Mouse (Mus musculus) kidney, embryonic 14.5 days (tissue): ENCODE results near the gene Mettl8. TPM values are rescaled to one million over a fixed set of nuclear protein-coding genes. Genes with fewer than 3 reads are reported as not detected.
A peak's percentile ranks its signal among the peaks of the same experiment; 100 is the strongest.

Experiments
- ATAC-seq: fragments of 200-750 bp; cut with Nextera tagmentation; 2 replicates; pipeline ENCODE4 v1.8.0; 2017; ENCODE audit warnings: moderate number of reproducible peaks, mild to moderate bottlenecking, moderate TSS enrichment, moderate library complexity; ENCODE audit not compliant: low FRiP score, low TSS enrichment
- H3K27ac ChIP-seq: fragments of 300-500 bp; sonication (generic); 2 replicates; pipeline ENCODE4 v1.5.1; 2014; ENCODE audit warnings: low read depth, mild to moderate bottlenecking, low read length, moderate library complexity, mixed read lengths
- H3K27me3 ChIP-seq: fragments of 300-500 bp; sonication (generic); 2 replicates; pipeline ENCODE4 v1.6.1; 2014; ENCODE audit warnings: mild to moderate bottlenecking, low read length; ENCODE audit not compliant: control insufficient read depth, insufficient read depth
- H3K36me3 ChIP-seq: fragments of 300-500 bp; sonication (generic); 2 replicates; pipeline ENCODE4 v1.6.1; 2014; ENCODE audit warnings: low read length, mixed read lengths; ENCODE audit not compliant: control insufficient read depth, insufficient read depth
- H3K4me1 ChIP-seq: fragments of 300-500 bp; sonication (generic); 2 replicates; pipeline ENCODE4 v1.6.1; 2014; ENCODE audit warnings: low read length, mixed read lengths; ENCODE audit not compliant: control insufficient read depth, insufficient read depth
- H3K4me2 ChIP-seq: fragments of 300-500 bp; sonication (generic); replicated peaks from 2 replicates; pipeline ENCODE4 v1.6.1; 2014; ENCODE audit warnings: low read depth, mild to moderate bottlenecking, low read length
- H3K4me3 ChIP-seq: fragments of 300-500 bp; sonication (generic); 2 replicates; pipeline ENCODE4 v1.5.1; 2014; ENCODE audit warnings: mild to moderate bottlenecking, low read length
- H3K9ac ChIP-seq: fragments of 300-500 bp; sonication (generic); 2 replicates; pipeline ENCODE4 v1.6.1; 2014; ENCODE audit warnings: low read depth, mild to moderate bottlenecking, low read length, moderate library complexity
- H3K9me3 ChIP-seq: fragments of 300-500 bp; sonication (generic); 2 replicates; pipeline ENCODE4 v1.6.1; 2016; ENCODE audit warnings: low read length; ENCODE audit not compliant: control insufficient read depth
- WGBS: fragments of 180-500 bp; shearing (Covaris S2); extraction: QIAGEN DNeasy Blood & Tissue Kit; methylation state at CpG from one replicate; pipeline ENCODE4 v1.1.7; 2014; 5-methylcytosine and 5-hydroxymethylcytosine counted together
- polyA plus RNA-seq: library from polyadenylated mRNA; unstranded; fragments of >200 nt; fragmentation: Nextera tagmentation; extraction: Ambion mirVana; gene quantifications from 2 replicates; pipeline ENCODE4 v1.2.1, GENCODE M21; 2014

The Mettl8 gene
- polyA plus RNA-seq, 1 experiment from 2014 or later = 22.2 TPM

DNA sequence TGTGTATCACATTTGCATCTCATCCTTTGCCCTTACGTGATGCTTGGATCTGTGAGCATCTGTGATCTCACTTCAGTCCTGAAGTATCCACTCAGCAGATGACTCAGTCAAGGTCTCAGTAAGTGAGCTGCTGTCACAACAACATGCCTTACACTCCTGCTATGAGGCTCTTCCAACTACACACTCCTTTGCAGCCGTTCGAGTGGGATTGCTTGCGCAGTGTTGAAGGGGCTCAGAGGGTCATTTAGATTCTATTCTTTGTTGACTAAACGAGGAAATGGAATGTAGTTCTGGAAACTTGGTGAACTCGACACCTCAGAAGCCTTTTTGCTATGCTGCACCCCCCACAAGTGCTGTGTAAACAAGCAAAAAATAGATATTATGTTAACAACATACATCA, 9.2 kb downstream of the Mettl8 start:
- Histone ChIP-seq H3K4me3 (no peak overlapping the region), H3K36me3 (no peaks in the 10 kb centered on the region), H3K9me3 (no peaks in the 10 kb centered on the region), H3K4me2 (no peak overlapping the region), H3K27me3 (no peaks in the 10 kb centered on the region), H3K9ac (no peak overlapping the region), H3K27ac (no peak overlapping the region), H3K4me1 (no peaks in the 10 kb centered on the region)
- no peak for ATAC-seq
- 70% methylated on average over 6 of the region's 6 CpGs for WGBS

- ATAC-seq = 0 out of 2 replicates have a peak, but pooled peaks have one; percentile 52
- Histone ChIP-seq H3K9ac (no peak overlapping the region), H3K27me3 (no peaks in the 10 kb centered on the region), H3K36me3 (no peaks in the 10 kb centered on the region), H3K4me2 (no peak overlapping the region; the same call in 1 of the 2 replicates), H3K27ac (no peak overlapping the region), H3K9me3 (no peaks in the 10 kb centered on the region), H3K4me3 (no peak overlapping the region), H3K4me1 (no peaks in the 10 kb centered on the region)
- 42% methylated on average over 11 of the region's 11 CpGs for WGBS
Observed at GRCm38 (mm10) chr2:71039522-71040121, 15.8 kb downstream of the Mettl8 start.

GRCm38 (mm10) chr2:71037447-71037846, 17.9 kb downstream of the Mettl8 start:
- 83% methylated on average over 6 of the region's 6 CpGs for WGBS
- no peak overlapping the region for H3K9ac ChIP-seq
- H3K4me3 ChIP-seq = no peak overlapping the region
- H3K27ac ChIP-seq = no peak overlapping the region
- H3K4me2 ChIP-seq = no peak overlapping the region
- H3K9me3 ChIP-seq = no peaks in the 10 kb centered on the region
- no peaks in the 10 kb centered on the region for H3K36me3 ChIP-seq
- no peaks in the 10 kb centered on the region for H3K4me1 ChIP-seq
- no peak for ATAC-seq
- no peaks in the 10 kb centered on the region for H3K27me3 ChIP-seq

DNA sequence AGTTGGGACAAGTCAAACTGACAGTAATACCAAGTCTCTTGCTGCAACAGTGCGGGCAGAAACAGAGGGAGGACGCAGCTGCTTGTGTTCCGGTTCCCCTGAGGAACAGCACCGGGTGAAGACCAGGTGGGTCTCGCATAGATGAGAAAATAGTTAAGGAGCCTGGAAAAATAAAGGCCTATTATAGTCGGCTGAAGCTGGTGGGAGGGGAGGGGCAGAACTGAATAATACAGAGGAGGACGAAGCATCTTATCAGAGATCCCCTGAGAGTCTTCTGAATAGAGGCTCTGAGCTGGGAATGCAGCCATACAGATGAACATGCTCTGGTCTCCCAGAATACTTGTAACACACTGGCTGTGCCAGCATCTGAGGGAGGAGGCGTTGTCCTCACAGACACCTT, 21.4 kb downstream of the Mettl8 start:
- H3K36me3 ChIP-seq = no peaks in the 10 kb centered on the region
- no peaks in the 10 kb centered on the region for H3K27me3 ChIP-seq
- H3K4me3 ChIP-seq = no peak overlapping the region
- no peak for ATAC-seq
- WGBS = 75% methylated on average over 8 of the region's 8 CpGs
- no peak overlapping the region for H3K9ac ChIP-seq
- no peak overlapping the region for H3K27ac ChIP-seq
- H3K4me2 ChIP-seq = no peak overlapping the region
- H3K9me3 ChIP-seq = no peaks in the 10 kb centered on the region
- H3K4me1 ChIP-seq = no peaks in the 10 kb centered on the region

- H3K9ac ChIP-seq = no peak overlapping the region
- no peaks in the 10 kb centered on the region for H3K36me3 ChIP-seq
- no peaks in the 10 kb centered on the region for H3K9me3 ChIP-seq
- no peak for ATAC-seq
- no peaks in the 10 kb centered on the region for H3K27me3 ChIP-seq
- no peak overlapping the region for H3K4me2 ChIP-seq
- H3K4me3 ChIP-seq = no peak overlapping the region
- H3K4me1 ChIP-seq = no peaks in the 10 kb centered on the region
- 87% methylated on average over 4 of the region's 4 CpGs for WGBS
- no peak overlapping the region for H3K27ac ChIP-seq
Observed at GRCm38 (mm10) chr2:71033014-71033413, 22.4 kb downstream of the Mettl8 start.

DNA sequence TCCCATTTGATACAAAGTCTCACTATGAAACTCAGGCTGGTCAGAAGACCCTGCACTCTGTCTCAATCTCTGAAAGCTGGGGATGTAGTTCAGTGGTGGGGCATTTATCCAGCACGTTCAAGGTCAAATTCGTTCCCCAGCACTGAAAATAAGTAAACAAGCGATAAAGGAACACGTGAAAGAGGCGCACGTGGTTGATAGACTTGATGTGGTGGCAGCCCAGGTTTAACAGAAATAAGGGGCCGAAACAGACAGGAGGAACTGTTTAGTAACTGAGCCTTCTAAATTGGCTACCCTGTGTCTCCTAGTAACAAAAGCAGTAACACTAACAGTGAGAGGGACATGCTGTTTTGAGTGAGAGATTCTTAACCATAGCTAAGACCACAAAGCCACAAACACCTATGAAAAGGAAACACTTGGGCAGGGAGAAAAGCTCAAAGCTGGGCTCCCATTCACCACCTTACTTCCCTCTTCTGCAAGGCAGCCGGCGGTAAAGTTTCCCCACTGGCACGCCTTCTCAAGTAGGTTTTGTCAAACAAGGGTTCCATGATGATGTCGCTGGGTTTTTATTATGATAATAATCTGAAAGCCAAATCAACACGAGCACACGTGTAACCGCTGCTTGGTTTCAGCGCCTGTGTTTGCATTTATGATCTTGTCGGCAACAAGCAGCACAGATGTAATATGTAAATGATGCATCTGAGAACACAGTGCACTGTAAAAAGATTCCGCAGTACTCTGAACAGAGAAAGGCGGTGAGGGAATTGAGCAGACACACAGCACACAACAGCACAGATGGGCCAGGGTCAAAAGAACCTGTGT, 23.2 kb downstream of the Mettl8 start:
- no peak for ATAC-seq
- no peak overlapping the region for H3K4me2 ChIP-seq
- H3K9me3 ChIP-seq = no peaks in the 10 kb centered on the region
- 83% methylated on average over 18 of the region's 18 CpGs for WGBS
- no peaks in the 10 kb centered on the region for H3K4me1 ChIP-seq
- H3K27me3 ChIP-seq = no peaks in the 10 kb centered on the region
- no peak overlapping the region for H3K4me3 ChIP-seq
- no peak overlapping the region for H3K9ac ChIP-seq
- H3K27ac ChIP-seq = no peak overlapping the region
- no peaks in the 10 kb centered on the region for H3K36me3 ChIP-seq

- Histone ChIP-seq H3K36me3 (no peaks in the 10 kb centered on the region), H3K27ac (no peak overlapping the region), H3K9me3 (no peaks in the 10 kb centered on the region), H3K27me3 (no peaks in the 10 kb centered on the region), H3K4me2 (no peak overlapping the region), H3K9ac (no peak overlapping the region), H3K4me3 (no peak overlapping the region), H3K4me1 (no peaks in the 10 kb centered on the region)
- WGBS = 82% methylated on average over 2 of the region's 2 CpGs
- ATAC-seq = no peak
Observed at GRCm38 (mm10) chr2:71030663-71031062, 24.7 kb downstream of the Mettl8 start.

DNA sequence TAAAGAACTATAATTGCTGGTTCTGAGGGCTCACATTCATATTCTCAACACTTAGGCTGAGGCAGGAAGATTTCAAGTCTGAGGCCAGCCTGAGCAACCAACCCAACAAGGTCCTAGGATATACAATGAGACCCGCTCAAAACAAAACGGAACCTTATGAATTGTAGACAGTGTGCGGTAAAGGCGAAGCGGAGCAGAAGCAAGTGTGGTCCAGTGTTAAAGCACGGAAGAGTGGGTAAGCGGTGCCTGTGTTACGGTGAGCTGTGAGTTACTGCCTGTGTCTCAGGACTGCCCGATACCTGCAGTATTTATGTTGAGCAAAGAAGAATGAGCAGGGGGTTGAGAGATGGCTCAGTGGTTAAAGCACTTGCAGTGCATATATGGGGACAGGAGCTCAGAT, 27.8 kb downstream of the Mettl8 start:
- Histone ChIP-seq H3K9ac (no peak overlapping the region), H3K27ac (no peak overlapping the region), H3K36me3 (no peaks in the 10 kb centered on the region), H3K4me2 (no peak overlapping the region), H3K27me3 (no peaks in the 10 kb centered on the region), H3K4me3 (no peak overlapping the region), H3K9me3 (no peaks in the 10 kb centered on the region), H3K4me1 (no peaks in the 10 kb centered on the region)
- WGBS = 98% methylated on average over 9 of the region's 9 CpGs
- ATAC-seq = no peak

DNA sequence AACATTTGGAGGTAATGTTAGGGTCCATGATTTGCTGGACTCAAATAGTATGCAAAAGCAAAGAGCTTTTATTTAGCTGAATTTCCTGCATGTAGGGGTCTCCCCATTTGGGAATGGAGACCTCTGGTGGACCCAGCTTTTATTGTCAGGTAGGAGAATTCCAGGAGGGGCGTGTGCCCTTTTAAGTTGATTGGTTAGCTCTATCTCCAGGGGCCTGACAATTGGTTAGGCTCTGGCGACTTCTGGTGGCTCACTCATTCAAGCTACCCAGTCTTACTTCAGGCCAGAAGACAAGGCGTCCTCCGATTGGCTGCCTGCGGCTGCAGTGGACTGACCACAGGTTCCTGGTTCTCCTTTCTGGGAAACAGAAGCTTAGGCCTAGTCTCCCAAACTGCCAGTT, 28.6 kb downstream of the Mettl8 start:
- 47% methylated on average over 5 of the region's 5 CpGs for WGBS
- Histone ChIP-seq H3K9me3 (no peaks in the 10 kb centered on the region), H3K36me3 (no peaks in the 10 kb centered on the region), H3K27ac (no peak overlapping the region), H3K4me2 (no peak overlapping the region), H3K27me3 (no peaks in the 10 kb centered on the region), H3K9ac (no peak overlapping the region), H3K4me1 (no peaks in the 10 kb centered on the region), H3K4me3 (no peak overlapping the region)
- ATAC-seq = peak; percentile 87
